Mouse (Mus musculus): ENCODE data around the gene Ube2h.

Gene Ube2h

GRCm38 (mm10) chr6:30167192-30167591 is 137.1 kb downstream of the Ube2h start:
- DNase-seq (ENCODE audit: low spot score in 2 of 2) = no peak

DNA sequence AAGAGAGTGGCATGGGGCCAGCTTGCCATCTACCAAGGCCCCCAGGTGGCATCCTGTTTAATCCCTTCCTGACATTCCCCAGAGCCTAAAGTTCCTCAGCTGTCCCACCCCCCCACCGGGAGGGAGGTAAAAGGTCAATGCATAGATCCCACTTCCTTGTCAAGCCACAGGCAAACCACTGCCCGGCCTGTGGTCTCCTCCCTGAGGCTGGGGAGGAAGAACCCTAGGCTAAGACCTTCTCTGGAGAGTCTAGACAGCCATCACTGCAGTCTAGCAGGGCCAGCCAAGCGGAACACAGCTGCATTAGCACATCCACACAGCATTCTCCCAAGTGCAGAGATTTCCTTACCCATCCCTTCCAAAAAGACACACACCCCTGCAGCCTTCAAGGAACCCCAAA is 138.0 kb downstream of the Ube2h start:
- no peak for DNase-seq (ENCODE audit: low spot score in 2 of 2)

- no peak for DNase-seq (ENCODE audit: low spot score in 2 of 2)
Measured at GRCm38 (mm10) chr6:30162091-30162490, 142.2 kb downstream of the Ube2h start.

GRCm38 (mm10) chr6:30161618-30162017 is 142.7 kb downstream of the Ube2h start:
- no peak for DNase-seq (ENCODE audit: low spot score in 2 of 2)

Data from heart, adult 9 months (tissue).